Mouse (Mus musculus): ENCODE measurements around the gene Eloa. TPM values are rescaled to one million over a fixed set of nuclear protein-coding genes. Genes with fewer than 3 reads are reported as not detected.

The Eloa gene
- total RNA-seq, 1 experiment = 21.4 TPM

GRCm38 (mm10) chr4:136010586-136010985 lies 11.0 kb downstream of the Eloa start:
- H3K36me3 ChIP-seq (ENCODE audit: control insufficient read depth, insufficient read depth, low read length, poor library complexity, severe bottlenecking) = peaks cover 45% of the 10 kb centered on the region
- H3K4me3 ChIP-seq (ENCODE audit: insufficient read depth in 1 of 2, low read depth in 1 of 2, low read length in 2 of 2, poor library complexity in 1 of 2, severe bottlenecking in 1 of 2) = no peak overlapping the region
- no peaks in the 10 kb centered on the region for H3K4me1 ChIP-seq (ENCODE audit: control insufficient read depth in 2 of 2, insufficient read depth in 2 of 2, low read length in 2 of 2, poor library complexity in 1 of 2)
- TF ChIP-seq HCFC1 (IDR thresholded peaks at IDR 0.05; ENCODE audit: borderline replicate concordance, insufficient read depth, low read length) (no peak), ZNF384 (IDR thresholded peaks at IDR 0.05; ENCODE audit: low read depth, low read length) (no peak), ZC3H11A (IDR thresholded peaks at IDR 0.05; ENCODE audit: borderline replicate concordance, low read depth, low read length) (no peak), CHD2 (IDR thresholded peaks at IDR 0.05; ENCODE audit: low read depth, low read length) (no peak), MAFK (IDR thresholded peaks at IDR 0.05; ENCODE audit: insufficient read depth, low read depth, low read length) (no peak)
- no peak for DNase-seq (ENCODE audit: low read depth, low spot score)
- no peak overlapping the region for H3K27ac ChIP-seq (ENCODE audit: insufficient read depth, low read depth, low read length, poor library complexity, severe bottlenecking)
- no peaks in the 10 kb centered on the region for H3K9me3 ChIP-seq (ENCODE audit: control insufficient read depth, insufficient read depth, low read depth, low read length)
- in situ Hi-C loops (cut with MboI; ENCODE audit: low sequenced_read_pairs in 2 of 2, unreplicated experiment in 2 of 2) = no loop called here
- H3K9ac ChIP-seq (ENCODE audit: insufficient read depth, low read depth, low read length, poor library complexity, severe bottlenecking) = no peak overlapping the region

DNA sequence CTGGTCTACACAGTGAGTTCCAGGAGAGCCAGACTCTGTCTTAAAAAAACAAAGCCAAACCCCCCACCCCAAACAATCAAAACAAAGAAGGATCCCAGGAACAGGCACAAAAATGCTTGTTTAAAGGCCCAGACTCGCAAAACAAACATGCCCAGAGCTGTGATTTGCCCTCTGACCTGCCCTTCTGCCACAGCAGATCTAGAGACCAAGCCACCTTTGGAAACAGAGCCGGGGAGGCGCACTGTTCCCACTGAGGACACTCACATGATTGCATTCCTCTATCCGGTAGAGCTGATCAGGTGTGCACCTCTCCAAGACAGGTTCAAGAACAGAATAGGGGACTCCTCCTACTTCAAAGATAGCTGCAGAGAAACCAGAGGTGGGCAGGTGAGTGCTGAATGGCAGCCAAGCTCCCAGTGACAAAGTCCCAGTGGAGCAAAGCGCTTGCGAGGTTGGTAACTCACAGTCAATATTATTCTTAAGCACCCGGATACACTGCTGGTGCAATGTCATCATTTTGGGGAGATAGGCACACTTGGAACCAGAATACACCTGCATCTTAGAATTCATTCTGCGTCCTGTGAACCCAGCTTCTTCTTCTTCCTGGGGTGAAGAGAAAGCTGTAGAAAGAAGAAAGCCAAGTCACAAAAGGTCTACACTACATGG lies 12.6 kb downstream of the Eloa start:
- no peaks in the 10 kb centered on the region for H3K9me3 ChIP-seq (ENCODE audit: control insufficient read depth, insufficient read depth, low read depth, low read length)
- in situ Hi-C loops (cut with MboI; ENCODE audit: low sequenced_read_pairs in 2 of 2, unreplicated experiment in 2 of 2) = no loop called here
- H3K36me3 ChIP-seq (ENCODE audit: control insufficient read depth, insufficient read depth, low read length, poor library complexity, severe bottlenecking) = peaks cover 56% of the 10 kb centered on the region
- H3K9ac ChIP-seq (ENCODE audit: insufficient read depth, low read depth, low read length, poor library complexity, severe bottlenecking) = no peak overlapping the region
- H3K4me1 ChIP-seq (ENCODE audit: control insufficient read depth in 2 of 2, insufficient read depth in 2 of 2, low read length in 2 of 2, poor library complexity in 1 of 2) = no peaks in the 10 kb centered on the region
- H3K27ac ChIP-seq (ENCODE audit: insufficient read depth, low read depth, low read length, poor library complexity, severe bottlenecking) = no peak overlapping the region
- DNase-seq (ENCODE audit: low read depth, low spot score) = no peak
- TF ChIP-seq ZC3H11A (IDR thresholded peaks at IDR 0.05; ENCODE audit: borderline replicate concordance, low read depth, low read length) = no peak
- no peak for TF ChIP-seq HCFC1 (IDR thresholded peaks at IDR 0.05; ENCODE audit: borderline replicate concordance, insufficient read depth, low read length)
- TF ChIP-seq ZNF384 (IDR thresholded peaks at IDR 0.05; ENCODE audit: low read depth, low read length) = no peak
- no peak for TF ChIP-seq MAFK (IDR thresholded peaks at IDR 0.05; ENCODE audit: insufficient read depth, low read depth, low read length)
- no peak for TF ChIP-seq CHD2 (IDR thresholded peaks at IDR 0.05; ENCODE audit: low read depth, low read length)
- H3K4me3 ChIP-seq (ENCODE audit: insufficient read depth in 1 of 2, low read depth in 1 of 2, low read length in 2 of 2, poor library complexity in 1 of 2, severe bottlenecking in 1 of 2) = no peak overlapping the region

- Histone ChIP-seq H3K9ac (ENCODE audit: insufficient read depth, low read depth, low read length, poor library complexity, severe bottlenecking) (no peak overlapping the region), H3K27ac (ENCODE audit: insufficient read depth, low read depth, low read length, poor library complexity, severe bottlenecking) (no peak overlapping the region), H3K4me3 (ENCODE audit: insufficient read depth in 1 of 2, low read depth in 1 of 2, low read length in 2 of 2, poor library complexity in 1 of 2, severe bottlenecking in 1 of 2) (no peak overlapping the region), H3K4me1 (ENCODE audit: control insufficient read depth in 2 of 2, insufficient read depth in 2 of 2, low read length in 2 of 2, poor library complexity in 1 of 2) (no peaks in the 10 kb centered on the region), H3K9me3 (ENCODE audit: control insufficient read depth, insufficient read depth, low read depth, low read length) (no peaks in the 10 kb centered on the region), H3K36me3 (ENCODE audit: control insufficient read depth, insufficient read depth, low read length, poor library complexity, severe bottlenecking) (peaks cover 65% of the 10 kb centered on the region)
- TF ChIP-seq ZC3H11A (IDR thresholded peaks at IDR 0.05; ENCODE audit: borderline replicate concordance, low read depth, low read length) = no peak
- no peak for TF ChIP-seq ZNF384 (IDR thresholded peaks at IDR 0.05; ENCODE audit: low read depth, low read length)
- no peak for TF ChIP-seq MAFK (IDR thresholded peaks at IDR 0.05; ENCODE audit: insufficient read depth, low read depth, low read length)
- no peak for TF ChIP-seq CHD2 (IDR thresholded peaks at IDR 0.05; ENCODE audit: low read depth, low read length)
- TF ChIP-seq HCFC1 (IDR thresholded peaks at IDR 0.05; ENCODE audit: borderline replicate concordance, insufficient read depth, low read length) = no peak
- no peak for DNase-seq (ENCODE audit: low read depth, low spot score)
- in situ Hi-C loops (cut with MboI; ENCODE audit: low sequenced_read_pairs in 2 of 2, unreplicated experiment in 2 of 2) = no loop called here
Measured at GRCm38 (mm10) chr4:136006821-136007220, 14.7 kb downstream of the Eloa start.

- in situ Hi-C loops (cut with MboI; ENCODE audit: low sequenced_read_pairs in 2 of 2, unreplicated experiment in 2 of 2) = no loop called here
- no peak for DNase-seq (ENCODE audit: low read depth, low spot score)
- Histone ChIP-seq H3K4me1 (ENCODE audit: control insufficient read depth in 2 of 2, insufficient read depth in 2 of 2, low read length in 2 of 2, poor library complexity in 1 of 2) (no peaks in the 10 kb centered on the region), H3K27ac (ENCODE audit: insufficient read depth, low read depth, low read length, poor library complexity, severe bottlenecking) (no peak overlapping the region), H3K36me3 (ENCODE audit: control insufficient read depth, insufficient read depth, low read length, poor library complexity, severe bottlenecking) (peaks cover 51% of the 10 kb centered on the region), H3K4me3 (ENCODE audit: insufficient read depth in 1 of 2, low read depth in 1 of 2, low read length in 2 of 2, poor library complexity in 1 of 2, severe bottlenecking in 1 of 2) (no peak overlapping the region), H3K9me3 (ENCODE audit: control insufficient read depth, insufficient read depth, low read depth, low read length) (no peaks in the 10 kb centered on the region), H3K9ac (ENCODE audit: insufficient read depth, low read depth, low read length, poor library complexity, severe bottlenecking) (no peak overlapping the region)
- no peak for TF ChIP-seq ZC3H11A (IDR thresholded peaks at IDR 0.05; ENCODE audit: borderline replicate concordance, low read depth, low read length)
Measured at GRCm38 (mm10) chr4:136004921-136005320, 16.6 kb downstream of the Eloa start.

Measured in ES-E14 (cell line).